Mouse (Mus musculus) ES-E14 (cell line): ENCODE measurements at regions not wholly inside any gene's neighbourhood (a gene's known extent, or its start where the extent isn't known, plus 50 kb on each side); places are given as distances from the start of the nearest gene placed in this dataset.

Source experiments
- DNase-seq: peaks from one replicate; pipeline ENCODE4 v3.0.0-alpha.2; 2013; ENCODE audit warnings: low read depth, low spot score
- H3K27ac ChIP-seq: 2 replicates; pipeline ENCODE4 v1.5.1; 2012; ENCODE audit warnings: low read depth, mild to moderate bottlenecking, low read length, moderate library complexity, mixed read lengths; ENCODE audit not compliant: poor library complexity, insufficient read depth, severe bottlenecking
- H3K36me3 ChIP-seq: 2 replicates; pipeline ENCODE4 v1.6.1; 2012; ENCODE audit warnings: mild to moderate bottlenecking, low read length, moderate library complexity, mixed read lengths; ENCODE audit not compliant: control insufficient read depth, poor library complexity, insufficient read depth, severe bottlenecking
- H3K4me1 ChIP-seq, 2 experiments: fragments of 150-350 bp in 1 of 2; sonication (generic) in 1 of 2; 2 replicates each; pipeline ENCODE4 v1.6.1; 2012; ENCODE audit warnings: low read length in 2 of 2, mild to moderate bottlenecking in 1 of 2, mixed read lengths in 1 of 2; ENCODE audit not compliant: control insufficient read depth in 2 of 2, insufficient read depth in 2 of 2, poor library complexity in 1 of 2
- H3K4me3 ChIP-seq, 2 experiments: fragments of 150-350 bp in 1 of 2; sonication (generic) in 1 of 2; 2 replicates each; pipeline ENCODE4 v1.5.1; 2012; ENCODE audit warnings: low read length in 2 of 2, low read depth in 1 of 2, mild to moderate bottlenecking in 1 of 2, mixed read lengths in 1 of 2; ENCODE audit not compliant: insufficient read depth in 1 of 2, poor library complexity in 1 of 2, severe bottlenecking in 1 of 2
- H3K9ac ChIP-seq: 2 replicates; pipeline ENCODE4 v1.6.1; 2012; ENCODE audit warnings: low read depth, mild to moderate bottlenecking, low read length, mixed read lengths; ENCODE audit not compliant: poor library complexity, insufficient read depth, severe bottlenecking
- H3K9me3 ChIP-seq: fragments of 150-350 bp; sonication (generic); 2 replicates; pipeline ENCODE4 v1.6.1; 2012; ENCODE audit warnings: low read depth, mild to moderate bottlenecking, low read length; ENCODE audit not compliant: control insufficient read depth, insufficient read depth
- CHD2 ChIP-seq: IDR thresholded peaks from 2 replicates; pipeline ENCODE4 v1.6.1; 2014; ENCODE audit warnings: mild to moderate bottlenecking, low read depth, low read length, inconsistent platforms
- HCFC1 ChIP-seq: IDR thresholded peaks from 2 replicates; pipeline ENCODE4 v1.6.1; 2012; ENCODE audit warnings: low read length, inconsistent platforms, borderline replicate concordance; ENCODE audit not compliant: insufficient read depth
- MAFK ChIP-seq: IDR thresholded peaks from 2 replicates; pipeline ENCODE4 v1.6.1; 2014; ENCODE audit warnings: mild to moderate bottlenecking, low read depth, low read length, inconsistent platforms; ENCODE audit not compliant: insufficient read depth
- ZC3H11A ChIP-seq: IDR thresholded peaks from 2 replicates; pipeline ENCODE4 v1.6.1; 2012; ENCODE audit warnings: low read depth, mild to moderate bottlenecking, inconsistent platforms, low read length, borderline replicate concordance
- ZNF384 ChIP-seq: IDR thresholded peaks from 2 replicates; pipeline ENCODE4 v1.6.1; 2012; ENCODE audit warnings: low read depth, low read length, inconsistent platforms
- in situ Hi-C, 2 experiments: fragments of 600-800 bp; cut with MboI; formaldehyde crosslinking; loops; one replicate each; pipeline ENCODE4 v1.15.1; 2025; ENCODE audit warnings: low sequenced_read_pairs in 2 of 2, inconsistent platforms in 1 of 2; ENCODE audit not compliant: unreplicated experiment in 2 of 2

GRCm38 (mm10) chr2:133499904-133500303 is 52.1 kb upstream of the Bmp2 start:
- Histone ChIP-seq H3K4me3 (no peak overlapping the region), H3K27ac (no peak overlapping the region), H3K36me3 (no peaks in the 10 kb centered on the region), H3K4me1 (no peaks in the 10 kb centered on the region), H3K9me3 (no peaks in the 10 kb centered on the region), H3K9ac (no peak overlapping the region)
- DNase-seq = no peak
- TF ChIP-seq ZC3H11A (no peak), MAFK (no peak), HCFC1 (no peak), ZNF384 (no peak), CHD2 (no peak)
- in situ Hi-C loops = no loop called here
